Mouse (Mus musculus) heart, postnatal 14 days (tissue): ENCODE data around the gene Sgk2. TPM values are rescaled to one million over a fixed set of nuclear protein-coding genes. Genes with fewer than 3 reads are reported as not detected.
A peak's percentile ranks its signal among the peaks of the same experiment; 100 is the strongest.

ENCODE experiments used
- DNase-seq, 2 experiments: peaks; one replicate each; pipeline ENCODE4 v3.0.0; 2021 to 2022
- intact Hi-C: fragments of 180-260 bp; cut with DNase I; formaldehyde crosslinking; loops from one replicate; pipeline ENCODE4 v1.15.1; 2025
- long read RNA-seq, 2 experiments: library from polyadenylated mRNA; stranded (forward); transcript quantifications; one replicate each; pipeline ENCODE4 v2.0.0; 2021
- total RNA-seq, 2 experiments: library from RNA; stranded (reverse); gene quantifications; 2 replicates each; pipeline ENCODE4 v1.2.3; 2021

The Sgk2 gene
- under 1 TPM in 1 of 2 experiments, not detected in 1; 0.12 TPM for total RNA-seq
- long read RNA-seq, experiment 1 = 0 reads
- long read RNA-seq, experiment 2 = 0 reads

DNA sequence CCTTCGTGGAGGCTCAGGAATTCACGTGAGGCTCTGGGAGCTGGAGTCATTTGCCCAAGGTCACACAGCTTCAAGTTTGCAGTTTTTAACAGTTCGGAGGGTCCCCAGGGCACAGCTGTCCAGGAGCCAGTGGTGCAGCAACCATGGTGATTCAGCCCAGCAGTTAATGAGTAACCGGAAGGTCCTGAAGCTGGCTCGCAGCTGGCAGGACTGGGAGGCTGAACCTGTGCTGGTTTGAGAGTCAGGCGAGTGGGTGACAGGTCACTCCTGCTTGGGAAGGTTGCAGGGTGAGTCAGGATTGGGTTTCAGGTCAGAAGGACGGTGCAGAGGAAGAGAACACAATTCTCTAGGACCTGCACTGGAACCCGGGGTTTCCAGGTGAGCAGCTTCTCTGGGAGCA is at the start of gene Sgk2:
TSS of gene Sgk2 (plus strand) at position 113 of the 400 bp plus-strand sequence.
- no peak for DNase-seq
- intact Hi-C loops = no loop called here

DNA sequence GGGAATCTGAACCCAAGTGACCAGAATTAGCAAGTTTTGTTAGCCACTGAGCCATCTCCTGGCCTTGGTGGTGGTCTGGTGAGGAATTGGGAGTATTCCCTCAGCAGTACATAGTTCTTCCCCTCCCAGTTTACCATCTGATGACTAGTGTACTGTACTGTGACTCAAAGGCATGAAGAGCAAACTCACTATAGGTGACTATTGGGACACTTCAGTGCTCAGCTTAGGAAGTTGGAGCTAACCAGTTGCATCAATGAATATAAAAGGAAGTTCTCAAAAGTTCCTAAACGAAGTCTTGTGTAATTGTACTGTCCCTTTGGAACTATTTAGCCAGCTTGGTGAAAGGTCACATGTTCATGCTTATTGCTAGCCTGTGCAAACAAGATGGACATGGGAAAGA is 47.6 kb upstream of the Sgk2 start:
- intact Hi-C loops = no loop called here
- no peak for DNase-seq

DNA sequence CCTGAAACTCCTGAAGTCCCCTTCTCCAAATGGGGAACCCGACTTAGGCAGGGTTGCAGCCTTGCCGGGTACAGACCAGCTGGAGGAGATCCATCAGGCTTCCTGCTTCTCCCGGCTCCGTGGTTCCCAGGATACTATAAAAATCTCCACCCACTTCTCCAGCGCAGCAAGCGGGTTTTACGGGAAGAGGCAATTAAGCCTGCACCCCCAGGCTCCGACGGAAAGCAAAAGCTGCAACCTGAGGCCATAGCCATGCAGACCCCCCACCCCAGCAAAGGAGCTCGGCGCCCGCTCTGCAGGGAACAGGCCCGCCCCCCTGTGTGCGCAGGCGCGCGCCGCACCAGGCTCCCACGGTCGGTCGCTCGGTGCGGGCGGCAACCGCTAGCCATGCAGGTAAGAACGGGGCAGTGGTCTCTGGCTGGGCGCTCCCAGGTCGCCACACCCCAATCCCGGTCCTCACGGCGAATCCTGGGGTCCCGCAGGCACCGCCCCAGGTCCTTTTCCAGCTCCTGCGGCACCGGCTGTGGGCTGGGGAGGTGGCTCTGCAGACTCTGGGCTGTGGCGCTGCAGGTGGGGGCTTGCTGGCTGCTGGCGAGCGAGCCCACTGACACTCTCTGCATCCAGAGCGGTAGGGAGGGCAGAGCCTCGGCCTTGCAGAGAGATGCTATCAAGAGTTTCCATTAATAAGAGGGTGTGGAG is 43.8 kb upstream of the Sgk2 start, which contains the start of gene L3mbtl1:
TSS of gene L3mbtl1 (plus strand) at position 325 of the 699 bp plus-strand sequence.
- peak; percentile 33 to 34 for DNase-seq
- intact Hi-C loops = no loop called here

GRCm38 (mm10) chr2:162943931-162944330 is 43.2 kb upstream of the Sgk2 start:
- DNase-seq = no peak
- intact Hi-C loops = no loop called here

DNA sequence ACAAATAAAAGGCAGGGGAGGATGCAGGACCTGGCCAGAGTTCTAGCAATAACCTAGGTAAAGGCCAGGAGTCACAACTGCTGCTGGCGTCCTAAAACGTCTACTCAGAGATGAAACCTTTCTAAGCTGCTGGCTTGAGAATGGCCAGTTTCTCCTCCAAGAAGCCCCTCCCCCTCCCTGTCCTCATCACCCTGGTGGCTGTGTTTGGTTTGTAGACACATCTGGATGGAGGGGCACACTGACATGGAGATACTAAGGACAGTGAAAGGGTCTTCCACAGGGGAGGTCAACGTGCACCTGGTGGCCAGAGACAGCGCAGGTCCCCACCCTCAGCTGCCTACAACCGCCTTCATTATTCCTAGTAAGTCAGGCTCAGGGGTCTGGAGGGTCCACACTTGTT is 40.2 kb upstream of the Sgk2 start:
- DNase-seq = no peak

DNA sequence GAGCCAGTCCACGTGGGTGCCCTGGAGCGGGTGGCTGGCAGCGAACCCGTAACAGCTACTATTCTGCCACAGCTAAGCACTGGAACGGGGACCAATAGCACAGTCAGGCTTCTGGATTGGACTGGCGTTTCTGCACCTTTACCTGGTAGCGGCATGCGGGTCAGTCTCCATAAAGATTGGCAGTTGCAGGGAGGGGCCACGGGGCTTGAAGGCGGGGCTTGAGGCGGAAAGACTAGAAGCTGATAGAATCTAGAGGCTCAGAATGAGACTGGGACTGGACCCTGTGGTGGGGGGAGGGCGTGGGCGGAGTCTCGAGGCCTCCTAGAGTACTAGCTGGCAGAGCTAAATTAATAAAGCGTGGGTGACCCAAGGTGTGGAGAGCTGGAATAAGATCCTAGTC is 39.4 kb upstream of the Sgk2 start:
- DNase-seq = no peak
- intact Hi-C loops = no loop called here

More for the DNA sequence above, 40.2 kb upstream of the Sgk2 start:
- intact Hi-C loops = no loop called here

GRCm38 (mm10) chr2:162948221-162948620 is 38.9 kb upstream of the Sgk2 start:
- intact Hi-C loops = no loop called here
- DNase-seq = no peak

GRCm38 (mm10) chr2:162950776-162951175 is 36.4 kb upstream of the Sgk2 start:
- DNase-seq = no peak
- intact Hi-C loops = no loop called here

GRCm38 (mm10) chr2:162956843-162957242 is 30.3 kb upstream of the Sgk2 start:
- intact Hi-C loops = no loop called here
- DNase-seq = no peak

DNA sequence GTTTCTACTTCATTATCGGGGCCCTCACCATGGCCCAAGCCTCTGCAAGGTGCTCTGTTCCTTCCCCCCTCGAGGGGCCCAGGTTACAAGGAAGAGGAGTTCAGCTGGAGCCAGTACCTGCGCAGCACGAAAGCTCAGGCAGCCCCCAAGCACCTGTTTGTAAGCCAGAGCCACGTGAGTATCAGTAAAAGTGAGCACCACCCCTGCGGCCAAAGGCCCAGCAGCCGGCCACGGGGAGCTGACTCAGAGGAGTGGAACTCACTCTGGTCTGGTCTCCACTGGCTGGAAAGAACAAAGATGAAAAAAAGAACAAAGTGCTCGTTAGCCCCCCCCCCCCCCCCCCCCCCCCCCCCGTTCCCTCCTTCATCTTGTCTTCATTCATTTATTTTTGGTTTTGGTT is 25.8 kb upstream of the Sgk2 start:
- DNase-seq = no peak
- intact Hi-C loops = no loop called here

DNA sequence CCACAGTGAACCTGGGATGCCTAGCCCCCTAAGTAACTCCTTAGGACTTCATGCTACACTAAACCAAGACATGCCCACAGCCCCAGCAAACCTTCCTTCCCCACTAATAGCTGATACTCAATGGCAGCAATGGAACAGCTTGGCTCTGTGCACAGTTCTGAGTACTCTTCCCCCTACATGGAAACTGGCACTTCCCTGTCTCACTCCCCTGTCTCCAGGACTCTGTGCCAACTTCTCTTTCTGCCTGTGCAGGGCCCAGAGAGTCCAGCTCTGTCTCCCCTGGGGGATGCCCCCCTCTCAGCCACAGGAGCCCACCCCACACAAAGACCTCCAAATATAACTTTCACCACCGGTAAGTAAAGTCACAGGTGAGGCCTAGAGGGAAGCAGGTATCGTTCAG is 20.4 kb upstream of the Sgk2 start:
- intact Hi-C loops = loop anchor here (5.0 kb wide), 1 partner anchor 44 kb away; no protein-coding TSS in a partner anchor
- DNase-seq = no peak

DNA sequence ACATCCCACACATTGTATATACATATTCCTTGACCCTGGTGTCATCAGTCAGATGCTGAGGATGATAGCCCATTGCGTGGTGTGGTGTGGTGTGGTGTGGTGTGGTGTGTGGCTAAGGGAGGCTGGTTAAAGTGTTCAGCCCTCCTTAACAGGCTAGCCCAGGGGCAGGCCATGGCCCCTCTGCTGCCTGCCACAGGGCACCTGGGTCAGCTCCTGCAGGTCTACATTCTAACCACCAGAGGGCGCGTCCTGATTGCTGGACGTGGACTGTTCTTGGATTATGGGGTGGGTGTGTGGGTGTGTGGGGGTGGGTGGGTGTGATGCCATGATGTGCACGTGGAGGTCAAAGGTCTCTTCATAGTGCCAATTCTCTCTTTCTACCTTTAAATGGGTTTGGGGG is 18.8 kb upstream of the Sgk2 start:
- intact Hi-C loops = loop anchor here (2.0 to 5.0 kb wide), 2 partner anchors 30 to 46 kb away; no protein-coding TSS in a partner anchor
- DNase-seq = peak; percentile 22 to 65

GRCm38 (mm10) chr2:162969101-162969500 is 18.0 kb upstream of the Sgk2 start:
- intact Hi-C loops = loop anchor here (2.0 to 5.0 kb wide), 2 partner anchors 30 to 47 kb away; no protein-coding TSS in a partner anchor
- DNase-seq = no peak

- intact Hi-C loops = no loop called here
- DNase-seq = no peak
These were observed 16.2 kb upstream of the Sgk2 start for GRCm38 (mm10) chr2:162970896-162971295.

DNA sequence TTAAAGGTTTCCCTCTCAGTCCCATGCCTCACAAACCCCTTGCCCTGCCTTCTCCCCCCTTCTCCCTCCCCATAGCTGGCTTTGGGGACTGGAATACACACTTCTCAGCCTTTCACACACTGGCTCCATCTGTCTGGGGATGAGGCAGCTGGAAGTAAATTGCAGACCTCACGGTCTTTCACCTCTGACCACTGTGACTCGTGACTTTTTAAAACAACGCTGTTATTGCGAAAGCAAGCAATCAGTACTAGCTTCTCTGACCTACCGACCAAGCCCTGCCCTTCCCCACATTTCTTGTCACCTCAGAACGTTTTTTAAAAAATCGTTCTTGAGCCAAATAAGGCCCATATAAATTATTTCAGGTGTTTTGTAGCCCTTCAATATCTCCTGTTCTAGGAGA is 14.4 kb upstream of the Sgk2 start:
- DNase-seq = no peak
- intact Hi-C loops = no loop called here

- DNase-seq = no peak
- intact Hi-C loops = no loop called here
These were observed 13.9 kb upstream of the Sgk2 start for GRCm38 (mm10) chr2:162973206-162973605.

DNA sequence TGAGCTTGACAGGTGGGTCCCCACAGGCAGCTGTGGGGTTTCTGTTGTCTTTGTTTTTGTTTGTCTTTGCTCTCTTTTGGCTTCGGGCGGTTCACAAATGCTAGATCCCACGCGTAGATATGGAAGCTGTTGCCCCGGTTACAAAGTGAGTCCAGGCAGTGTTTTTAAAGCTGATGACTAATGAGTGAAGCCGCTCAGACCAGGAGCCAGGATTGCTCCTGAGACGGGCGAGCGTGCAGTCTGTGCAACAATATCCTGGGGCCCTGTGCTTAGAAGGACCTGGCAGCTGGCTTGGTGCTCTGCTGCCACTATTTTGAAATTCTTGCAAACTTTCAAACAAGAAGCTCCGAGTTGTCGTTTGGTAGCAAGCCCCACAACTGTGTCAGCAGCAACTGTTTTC is 13.5 kb upstream of the Sgk2 start:
- DNase-seq = no peak

DNA sequence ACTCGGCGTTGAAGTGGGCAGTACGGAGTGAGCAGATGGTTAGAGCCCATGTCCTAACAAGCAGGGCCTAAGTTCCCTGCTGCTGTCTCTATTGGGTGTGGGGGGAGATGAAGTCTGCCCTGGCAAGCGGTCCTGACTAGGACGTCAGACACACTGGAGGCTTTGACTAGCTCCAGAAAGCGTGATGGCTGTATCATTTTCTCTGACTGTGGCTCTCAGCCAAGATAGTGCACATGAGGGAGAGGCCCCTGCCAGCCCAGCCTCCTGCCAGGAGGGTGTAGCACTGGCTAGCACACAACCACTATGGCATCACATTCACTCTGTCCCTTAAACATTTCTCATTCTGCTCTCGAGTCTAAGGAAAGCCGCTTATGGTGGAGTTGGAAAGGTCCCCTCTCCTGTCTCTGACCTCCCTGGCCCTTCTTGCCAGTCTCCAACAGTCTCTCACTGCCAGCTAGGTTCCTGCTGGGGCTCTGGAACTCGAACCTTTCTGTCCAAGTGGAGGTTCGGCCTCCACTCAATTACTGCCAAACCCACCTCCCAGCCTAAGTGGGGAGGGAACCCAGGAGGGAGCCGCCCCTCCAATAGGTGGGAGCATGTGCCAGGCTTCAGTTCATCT is 11.9 kb upstream of the Sgk2 start:
- intact Hi-C loops = no loop called here
- peak; percentile 34 to 44 for DNase-seq

More for the DNA sequence above, 13.5 kb upstream of the Sgk2 start:
- intact Hi-C loops = no loop called here

- peak; percentile 40 to 49 for DNase-seq
These were observed 11.1 kb upstream of the Sgk2 start for GRCm38 (mm10) chr2:162976001-162976400.

DNA sequence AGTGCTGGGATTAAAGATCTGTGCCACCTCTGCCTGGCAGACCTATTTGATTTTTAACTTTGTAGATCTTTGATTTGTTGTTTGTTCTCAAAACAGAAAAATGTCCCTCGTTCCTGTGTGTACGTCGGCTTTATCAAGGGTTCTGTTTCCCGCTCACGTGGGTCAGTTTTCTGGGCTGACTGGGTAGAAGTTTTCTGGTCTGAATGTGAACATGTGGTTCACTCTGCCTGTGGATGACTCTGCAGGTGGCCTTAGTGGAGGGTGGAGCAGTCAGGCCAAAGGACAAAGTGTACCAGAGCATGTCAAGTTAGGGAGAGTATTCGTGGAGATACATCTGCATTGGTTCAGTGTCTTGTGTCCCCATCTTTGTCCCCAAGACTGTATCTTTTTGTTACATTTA is 2.7 kb upstream of the Sgk2 start:
- intact Hi-C loops = no loop called here
- no peak for DNase-seq

More at GRCm38 (mm10) chr2:162976001-162976400, 11.1 kb upstream of the Sgk2 start:
- intact Hi-C loops = no loop called here

DNA sequence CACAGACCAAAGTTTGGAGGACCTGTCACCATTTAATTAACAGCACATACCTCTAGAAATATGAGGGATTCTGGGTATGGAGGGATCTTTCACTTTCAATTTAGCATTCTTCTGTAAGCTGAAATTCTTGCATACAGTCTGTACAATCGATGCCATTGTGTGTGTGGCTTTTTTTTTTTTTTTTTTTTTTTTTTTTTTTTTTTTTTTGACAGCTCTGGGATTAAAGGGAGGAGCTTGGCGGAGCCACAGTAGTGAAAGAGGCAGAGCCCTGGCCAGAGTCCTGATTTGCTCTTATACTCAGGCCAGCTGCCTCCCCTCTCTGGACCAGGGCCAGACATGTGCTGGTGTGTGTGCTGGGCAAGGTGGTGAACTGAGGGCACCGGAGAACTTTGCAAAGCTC is 1.2 kb upstream of the Sgk2 start:
- DNase-seq = peak; percentile 58 to 73
- intact Hi-C loops = no loop called here

DNA sequence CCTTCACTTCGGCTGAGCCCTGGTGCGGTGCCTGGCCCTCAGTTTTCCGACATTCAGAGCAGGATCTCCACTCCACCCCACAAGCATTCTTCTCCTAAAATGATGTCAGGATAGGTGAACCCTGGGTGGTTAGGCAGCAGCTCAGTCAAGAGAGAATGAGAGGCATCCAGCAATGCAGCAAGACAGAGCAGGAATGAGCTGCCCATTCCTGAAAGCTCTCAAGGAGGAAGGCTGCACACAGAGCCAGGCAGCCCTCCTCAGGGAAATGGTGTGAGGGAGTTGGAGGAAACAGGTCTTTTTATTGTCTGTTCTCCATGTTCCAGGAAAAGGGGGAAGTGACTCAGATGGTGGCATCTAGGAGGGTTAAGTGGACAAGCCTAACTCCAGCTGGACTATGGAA is 366 bp upstream of the Sgk2 start:
- intact Hi-C loops = no loop called here
- no peak for DNase-seq
